Mouse (Mus musculus) limb, embryonic 13.5 days (tissue): ENCODE measurements at regions not wholly inside any gene's neighbourhood (a gene's known extent, or its start where the extent isn't known, plus 50 kb on each side); places are given as distances from the start of the nearest gene placed in this dataset.

Source experiments
- ATAC-seq: fragments of 200-750 bp; cut with Nextera tagmentation; 2 replicates; pipeline ENCODE4 v1.8.0; 2017; ENCODE audit warnings: low read depth, moderate number of reproducible peaks, moderate TSS enrichment; ENCODE audit not compliant: low FRiP score
- H3K27ac ChIP-seq: fragments of 300-500 bp; sonication (generic); 2 replicates; pipeline ENCODE4 v1.5.1; 2015; ENCODE audit warnings: inconsistent platforms, mild to moderate bottlenecking, moderate library complexity
- H3K27me3 ChIP-seq: fragments of 300-500 bp; sonication (generic); 2 replicates; pipeline ENCODE4 v1.6.1; 2015; ENCODE audit warnings: mild to moderate bottlenecking, inconsistent platforms
- H3K36me3 ChIP-seq: fragments of 300-500 bp; sonication (generic); 2 replicates; pipeline ENCODE4 v1.6.1; 2015; ENCODE audit warnings: inconsistent platforms, mild to moderate bottlenecking, moderate library complexity
- H3K4me1 ChIP-seq: fragments of 300-500 bp; sonication (generic); 2 replicates; pipeline ENCODE4 v1.6.1; 2015; ENCODE audit warnings: inconsistent platforms
- H3K4me2 ChIP-seq: fragments of 300-500 bp; sonication (generic); replicated peaks from 2 replicates; pipeline ENCODE4 v1.6.1; 2015; ENCODE audit warnings: inconsistent platforms, mild to moderate bottlenecking, moderate library complexity
- H3K4me3 ChIP-seq: fragments of 300-500 bp; sonication (generic); 2 replicates; pipeline ENCODE4 v1.5.1; 2015; ENCODE audit warnings: moderate library complexity, mild to moderate bottlenecking, inconsistent platforms
- H3K9ac ChIP-seq: fragments of 300-500 bp; sonication (generic); 2 replicates; pipeline ENCODE4 v1.6.1; 2015; ENCODE audit warnings: mild to moderate bottlenecking, inconsistent platforms
- H3K9me3 ChIP-seq: fragments of 300-500 bp; sonication (generic); 2 replicates; pipeline ENCODE4 v1.6.1; 2016; ENCODE audit warnings: inconsistent platforms
- WGBS: fragments of 180-500 bp; shearing (Covaris S2); methylation state at CpG from one replicate; pipeline ENCODE4 v1.1.7; 2015; 5-methylcytosine and 5-hydroxymethylcytosine counted together

DNA sequence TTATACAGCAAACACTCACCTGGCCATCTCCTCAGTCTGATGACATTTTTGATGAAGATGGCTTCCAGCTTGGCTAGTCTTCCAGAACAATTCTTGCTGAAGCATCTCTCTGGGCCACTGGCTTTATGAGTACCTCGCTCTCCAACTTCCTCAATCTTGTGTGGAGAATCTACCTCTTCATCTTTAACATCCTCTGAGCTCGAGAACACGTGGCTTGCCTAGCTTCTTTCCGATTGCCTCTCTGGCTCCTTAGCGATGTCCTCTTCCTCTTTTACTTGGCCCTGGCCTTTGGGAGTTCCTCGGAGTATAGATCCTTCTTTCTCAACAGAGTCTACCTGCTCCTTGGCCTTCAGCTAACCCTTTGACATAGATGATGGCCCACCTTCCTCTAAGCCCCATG lies 231.0 kb downstream of the Uaca start:
- Histone ChIP-seq H3K36me3 (no peaks in the 10 kb centered on the region), H3K9me3 (peaks cover 6% of the 10 kb centered on the region; the same call in 1 of the 2 replicates)
- ATAC-seq, result no peak

GRCm38 (mm10) chr9:61028775-61029401 lies 234.5 kb downstream of the Uaca start:
- H3K4me3 ChIP-seq, result no peak overlapping the region

More for the DNA sequence above, 231.0 kb downstream of the Uaca start:
- WGBS, result 90% methylated on average over 6 of the region's 6 CpGs
- no peak overlapping the region for H3K4me2 ChIP-seq
- no peak overlapping the region for H3K27ac ChIP-seq
- H3K27me3 ChIP-seq, result peaks cover 46% of the 10 kb centered on the region
- H3K4me3 ChIP-seq, result no peak overlapping the region
- H3K9ac ChIP-seq, result no peak overlapping the region
- peaks cover 13% of the 10 kb centered on the region for H3K4me1 ChIP-seq

GRCm38 (mm10) chr9:61031699-61032447 lies 237.5 kb downstream of the Uaca start:
- Histone ChIP-seq H3K4me3 (no peak overlapping the region), H3K4me1 (peaks cover 34% of the 10 kb centered on the region), H3K9ac (no peak overlapping the region), H3K27me3 (peaks cover 46% of the 10 kb centered on the region), H3K27ac (no peak overlapping the region), H3K36me3 (no peaks in the 10 kb centered on the region), H3K4me2 (no peak overlapping the region), H3K9me3 (no peaks in the 10 kb centered on the region)
- ATAC-seq, result no peak
- 73% methylated on average over 25 of the region's 26 CpGs for WGBS

More at GRCm38 (mm10) chr9:61028775-61029401, 234.5 kb downstream of the Uaca start:
- 46% methylated on average over 12 of the region's 12 CpGs for WGBS
- Histone ChIP-seq H3K36me3 (no peaks in the 10 kb centered on the region), H3K4me2 (no peak overlapping the region), H3K27me3 (peaks cover 57% of the 10 kb centered on the region), H3K9me3 (no peaks in the 10 kb centered on the region), H3K4me1 (peaks cover 34% of the 10 kb centered on the region), H3K9ac (no peak overlapping the region), H3K27ac (no peak overlapping the region)
- no peak for ATAC-seq

DNA sequence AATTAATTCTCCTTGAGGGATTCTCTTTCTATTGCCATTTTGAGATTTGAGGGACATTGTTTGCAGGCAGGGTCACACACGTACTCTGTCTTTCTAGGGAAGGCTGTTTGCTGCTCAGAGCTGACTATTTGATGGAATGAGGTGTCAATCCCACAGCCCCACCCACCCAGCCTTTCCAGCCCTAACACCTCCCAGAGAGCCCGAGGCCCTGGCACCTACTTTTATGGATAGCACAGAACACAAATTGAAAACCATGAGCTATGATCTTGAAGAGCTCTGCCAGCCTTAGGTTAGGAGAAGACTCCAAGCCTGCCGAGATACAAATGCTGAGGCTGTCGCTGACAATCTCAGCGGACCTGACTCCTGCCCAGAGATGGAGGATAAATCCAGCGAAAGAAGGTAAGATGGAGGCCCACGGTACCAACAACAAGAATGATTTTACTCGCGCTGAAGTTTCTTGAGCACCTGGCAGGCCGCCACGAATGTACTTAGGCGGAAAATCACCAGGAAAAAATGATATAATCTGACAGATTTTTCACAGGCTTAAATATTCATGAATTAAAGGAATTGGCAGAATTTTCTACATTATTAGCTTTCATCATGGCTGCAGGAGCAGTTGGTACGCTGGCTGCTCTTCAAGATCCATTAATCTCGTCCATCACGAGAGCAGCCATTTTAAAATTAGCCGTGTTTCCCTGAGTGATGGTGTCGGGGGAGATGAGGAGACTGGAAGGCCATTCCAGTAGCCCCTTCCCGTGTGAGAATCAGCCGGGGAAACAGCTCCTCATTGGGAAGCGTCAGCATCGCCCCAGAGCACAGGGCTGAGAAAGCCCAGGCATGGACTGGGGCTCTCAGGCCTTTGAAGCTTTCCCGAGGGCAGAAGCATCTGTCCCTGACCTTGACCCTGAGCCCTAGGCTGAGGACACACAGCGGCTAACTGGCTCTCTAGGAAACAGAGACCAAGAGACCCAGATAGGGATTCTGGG lies 238.4 kb downstream of the Uaca start:
- H3K9me3 ChIP-seq, result no peaks in the 10 kb centered on the region
- 63% methylated on average over 23 of the region's 23 CpGs for WGBS
- H3K4me3 ChIP-seq, result no peak overlapping the region
- ATAC-seq, result no peak
- no peak overlapping the region for H3K9ac ChIP-seq
- no peak overlapping the region for H3K27ac ChIP-seq
- H3K4me1 ChIP-seq, result peaks cover 34% of the 10 kb centered on the region
- H3K27me3 ChIP-seq, result peaks cover 46% of the 10 kb centered on the region
- no peaks in the 10 kb centered on the region for H3K36me3 ChIP-seq
- H3K4me2 ChIP-seq, result no peak overlapping the region

GRCm38 (mm10) chr9:61033593-61033992 lies 239.3 kb downstream of the Uaca start:
- no peak for ATAC-seq
- Histone ChIP-seq H3K9me3 (no peaks in the 10 kb centered on the region), H3K4me1 (peaks cover 31% of the 10 kb centered on the region), H3K36me3 (no peaks in the 10 kb centered on the region), H3K27ac (no peak overlapping the region), H3K4me2 (no peak overlapping the region), H3K9ac (no peak overlapping the region), H3K4me3 (no peak overlapping the region), H3K27me3 (peaks cover 40% of the 10 kb centered on the region)
- 85% methylated on average over 9 of the region's 9 CpGs for WGBS

GRCm38 (mm10) chr9:61042063-61042462 lies 247.7 kb downstream of the Uaca start:
- Histone ChIP-seq H3K4me1 (no peaks in the 10 kb centered on the region; the same call in 1 of the 2 replicates), H3K9me3 (no peaks in the 10 kb centered on the region), H3K9ac (no peak overlapping the region), H3K27me3 (peaks cover 30% of the 10 kb centered on the region), H3K36me3 (no peaks in the 10 kb centered on the region), H3K27ac (no peak overlapping the region), H3K4me2 (no peak overlapping the region), H3K4me3 (no peak overlapping the region)
- no peak for ATAC-seq
- 54% methylated on average over 2 of the region's 2 CpGs for WGBS

GRCm38 (mm10) chr9:61044983-61045382 lies 250.6 kb downstream of the Uaca start:
- H3K36me3 ChIP-seq, result no peaks in the 10 kb centered on the region
- no peak overlapping the region for H3K4me2 ChIP-seq
- ATAC-seq, result no peak
- WGBS, result 78% methylated on average over 14 of the region's 14 CpGs
- peaks cover 32% of the 10 kb centered on the region for H3K27me3 ChIP-seq
- no peak overlapping the region for H3K4me3 ChIP-seq
- H3K9me3 ChIP-seq, result no peaks in the 10 kb centered on the region
- no peak overlapping the region for H3K9ac ChIP-seq
- H3K27ac ChIP-seq, result no peak overlapping the region
- no peaks in the 10 kb centered on the region; the same call in 1 of the 2 replicates for H3K4me1 ChIP-seq

DNA sequence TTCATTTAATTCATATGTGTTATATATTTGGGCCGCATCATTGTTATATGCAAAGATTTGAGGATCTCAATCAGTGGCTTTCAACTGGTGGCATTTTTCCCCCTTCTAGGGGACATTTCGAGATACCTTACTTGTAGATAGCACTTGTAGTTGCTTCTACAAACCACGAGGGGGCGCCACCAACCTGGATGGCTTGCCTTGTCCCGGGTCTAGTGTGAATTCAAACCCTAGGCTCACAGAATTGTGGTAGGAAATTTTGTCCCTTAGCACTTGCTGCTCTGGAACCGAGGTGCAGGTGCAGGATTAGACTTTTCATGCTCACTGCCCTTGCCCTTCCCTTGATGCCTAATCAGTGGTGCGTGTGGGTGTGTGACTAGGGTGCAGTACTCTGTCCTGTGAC lies 252.2 kb downstream of the Uaca start:
- Histone ChIP-seq H3K4me2 (no peak overlapping the region), H3K27ac (no peak overlapping the region), H3K4me3 (no peak overlapping the region), H3K9me3 (no peaks in the 10 kb centered on the region; the same call in 1 of the 2 replicates), H3K9ac (no peak overlapping the region), H3K4me1 (no peaks in the 10 kb centered on the region; the same call in 1 of the 2 replicates), H3K27me3 (peaks cover 32% of the 10 kb centered on the region), H3K36me3 (no peaks in the 10 kb centered on the region)
- WGBS, result 21% methylated on average over 7 of the region's 7 CpGs
- no peak for ATAC-seq

- Histone ChIP-seq H3K27ac (no peak overlapping the region), H3K36me3 (no peaks in the 10 kb centered on the region), H3K9me3 (no peaks in the 10 kb centered on the region; the same call in 1 of the 2 replicates), H3K27me3 (peaks cover 27% of the 10 kb centered on the region), H3K4me3 (no peak overlapping the region), H3K9ac (no peak overlapping the region), H3K4me1 (no peaks in the 10 kb centered on the region; the same call in 1 of the 2 replicates), H3K4me2 (no peak overlapping the region)
- no peak for ATAC-seq
- WGBS, result 82% methylated on average over 11 of the region's 11 CpGs
Observed at GRCm38 (mm10) chr9:61047289-61047688, 252.9 kb downstream of the Uaca start.

GRCm38 (mm10) chr9:61048576-61048975 lies 254.2 kb downstream of the Uaca start:
- no peak for ATAC-seq
- Histone ChIP-seq H3K9me3 (no peaks in the 10 kb centered on the region; the same call in 1 of the 2 replicates), H3K9ac (no peak overlapping the region), H3K4me1 (peaks cover 3% of the 10 kb centered on the region; the same call in 1 of the 2 replicates), H3K27ac (no peak overlapping the region), H3K27me3 (peaks cover 24% of the 10 kb centered on the region), H3K4me3 (no peak overlapping the region), H3K4me2 (no peak overlapping the region), H3K36me3 (no peaks in the 10 kb centered on the region)
- WGBS, result 79% methylated on average over 15 of the region's 15 CpGs

DNA sequence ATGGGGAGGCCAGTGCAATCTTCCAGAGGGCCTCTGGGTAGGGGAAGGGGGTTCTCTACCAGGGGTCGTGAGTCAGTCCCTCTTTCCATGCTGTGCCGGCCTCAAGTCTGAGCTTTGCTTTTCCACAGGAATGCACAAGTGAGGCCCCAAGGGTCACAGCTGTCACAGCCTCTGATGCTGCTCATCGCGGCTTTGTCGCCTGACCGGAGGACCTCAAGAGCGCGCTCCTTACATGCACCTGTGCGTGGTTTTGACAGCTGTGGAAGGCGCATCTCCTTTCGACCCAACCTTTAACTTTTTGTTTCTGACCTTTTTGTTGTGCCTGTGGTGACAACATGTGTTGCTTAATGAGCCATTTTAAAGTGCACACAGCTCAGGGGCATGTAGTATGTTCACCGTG lies 258.3 kb downstream of the Uaca start:
- no peak overlapping the region for H3K27ac ChIP-seq
- no peak overlapping the region for H3K9ac ChIP-seq
- no peaks in the 10 kb centered on the region; the same call in 1 of the 2 replicates for H3K9me3 ChIP-seq
- H3K4me1 ChIP-seq, result peaks cover 28% of the 10 kb centered on the region
- H3K27me3 ChIP-seq, result peaks cover 22% of the 10 kb centered on the region
- ATAC-seq, result no peak
- H3K4me2 ChIP-seq, result no peak overlapping the region
- no peaks in the 10 kb centered on the region for H3K36me3 ChIP-seq
- 90% methylated on average over 12 of the region's 12 CpGs for WGBS
- H3K4me3 ChIP-seq, result no peak overlapping the region
